Mouse (Mus musculus) ES-Bruce4 (cell line): ENCODE measurements at regions not wholly inside any gene's neighbourhood (a gene's known extent, or its start where the extent isn't known, plus 50 kb on each side); places are given as distances from the start of the nearest gene placed in this dataset.

Source experiments
- H3K27ac ChIP-seq: 2 replicates; pipeline ENCODE4 v1.5.1; 2012; ENCODE audit warnings: low read length, inconsistent platforms; ENCODE audit not compliant: insufficient read depth
- H3K27me3 ChIP-seq: 2 replicates; pipeline ENCODE4 v1.6.1; 2012; ENCODE audit warnings: mild to moderate bottlenecking, low read length, inconsistent platforms; ENCODE audit not compliant: control insufficient read depth, poor library complexity, insufficient read depth, severe bottlenecking
- H3K36me3 ChIP-seq: 2 replicates; pipeline ENCODE4 v1.6.1; 2012; ENCODE audit warnings: inconsistent platforms, mild to moderate bottlenecking, low read length, moderate library complexity; ENCODE audit not compliant: control insufficient read depth, poor library complexity, insufficient read depth, severe bottlenecking
- H3K4me1 ChIP-seq: one replicate; pipeline ENCODE4 v1.8.1; 2011; ENCODE audit warnings: low read length; ENCODE audit not compliant: control insufficient read depth, insufficient read depth
- H3K4me3 ChIP-seq: 2 replicates; pipeline ENCODE4 v1.5.1; 2011; ENCODE audit warnings: low read depth, mild to moderate bottlenecking, low read length
- H3K9ac ChIP-seq: 2 replicates; pipeline ENCODE4 v1.6.1; 2012; ENCODE audit warnings: low read depth, mild to moderate bottlenecking, inconsistent platforms; ENCODE audit not compliant: poor library complexity, severe bottlenecking
- H3K9me3 ChIP-seq: replicated peaks from 2 replicates; pipeline ENCODE4 v1.6.1; 2012; ENCODE audit warnings: mild to moderate bottlenecking, low read length, inconsistent platforms; ENCODE audit not compliant: control insufficient read depth, poor library complexity, insufficient read depth, severe bottlenecking
- CTCF ChIP-seq: IDR thresholded peaks from one replicate; pipeline ENCODE4 v1.8.1; 2011; ENCODE audit warnings: low read depth, low read length
- EP300 ChIP-seq: IDR thresholded peaks from 2 replicates; pipeline ENCODE4 v1.6.1; 2011; ENCODE audit warnings: low read depth, low read length; ENCODE audit not compliant: insufficient read depth
- POLR2A ChIP-seq: IDR thresholded peaks from one replicate; pipeline ENCODE4 v1.8.1; 2011; ENCODE audit warnings: low read length; ENCODE audit not compliant: insufficient read depth

DNA sequence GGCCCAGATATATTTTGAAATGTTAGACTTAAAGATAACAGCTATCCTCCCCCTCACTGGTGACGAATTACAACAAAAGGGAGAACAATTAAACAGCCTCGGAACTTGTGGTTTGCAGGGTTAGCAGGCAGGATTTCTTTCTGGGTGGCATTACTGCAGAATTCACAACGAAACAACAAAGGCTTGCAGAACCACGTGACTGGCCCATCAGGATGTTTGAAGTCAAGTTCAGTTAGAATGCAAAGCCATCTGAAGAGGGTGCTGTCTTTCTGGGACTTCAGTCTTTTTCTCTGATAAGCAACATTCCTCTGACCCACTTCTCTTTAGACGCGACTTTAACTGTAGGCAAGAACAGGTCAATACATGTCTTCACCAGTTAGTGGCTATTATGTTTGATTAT lies 436.9 kb upstream of the Sox9 start:
- H3K36me3 ChIP-seq, result no peaks in the 10 kb centered on the region
- no peaks in the 10 kb centered on the region for H3K9me3 ChIP-seq
- no peak overlapping the region for H3K27ac ChIP-seq
- no peaks in the 10 kb centered on the region for H3K4me1 ChIP-seq
- H3K27me3 ChIP-seq, result no peaks in the 10 kb centered on the region
- H3K9ac ChIP-seq, result no peak overlapping the region
- no peak overlapping the region for H3K4me3 ChIP-seq
- TF ChIP-seq POLR2A, result no peak
- TF ChIP-seq EP300, result no peak

DNA sequence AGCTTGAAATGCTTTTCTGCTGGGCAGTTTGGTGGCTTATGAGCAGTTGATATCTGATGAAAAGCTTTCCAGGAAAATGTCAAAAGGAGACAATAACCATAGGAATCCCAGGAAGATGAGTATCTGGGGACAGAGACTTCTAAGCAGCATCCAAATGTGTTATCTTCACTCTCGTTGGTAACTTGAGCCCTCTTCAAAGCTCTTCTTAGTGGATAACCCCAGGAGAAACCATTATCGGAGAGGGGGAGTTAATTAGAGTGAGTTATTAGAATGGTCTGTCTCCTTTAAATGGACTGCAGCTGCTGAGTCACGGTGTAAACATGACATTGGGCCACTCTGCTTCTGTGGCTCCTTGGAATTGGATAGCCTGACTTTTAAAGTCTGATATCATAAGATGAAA lies 436.4 kb upstream of the Sox9 start:
- H3K9me3 ChIP-seq, result no peaks in the 10 kb centered on the region
- no peaks in the 10 kb centered on the region for H3K4me1 ChIP-seq
- no peaks in the 10 kb centered on the region for H3K27me3 ChIP-seq
- H3K36me3 ChIP-seq, result no peaks in the 10 kb centered on the region
- TF ChIP-seq POLR2A (no peak), CTCF (no peak), EP300 (no peak)
- no peak overlapping the region for H3K27ac ChIP-seq
- no peak overlapping the region for H3K4me3 ChIP-seq
- H3K9ac ChIP-seq, result no peak overlapping the region

DNA sequence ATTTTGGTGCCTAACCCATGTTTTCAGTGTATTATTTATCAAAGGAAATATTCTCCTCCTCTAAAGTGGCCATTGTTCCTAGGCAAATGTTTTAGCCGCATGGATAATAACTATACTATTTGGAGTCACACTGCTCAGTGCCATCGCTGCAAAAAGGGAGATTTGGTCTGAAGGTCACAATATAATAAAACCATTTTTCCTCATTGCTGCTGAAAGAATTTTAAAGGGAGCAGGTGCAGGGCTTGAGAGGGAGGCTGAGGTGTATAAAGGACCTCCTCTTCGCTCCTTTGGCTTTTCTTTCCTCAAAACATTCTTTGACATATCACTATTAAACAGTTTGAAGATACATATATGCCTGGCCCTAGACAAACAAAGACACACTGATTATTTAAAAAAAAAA lies 435.9 kb upstream of the Sox9 start:
- no peaks in the 10 kb centered on the region for H3K27me3 ChIP-seq
- TF ChIP-seq POLR2A (no peak), CTCF (no peak), EP300 (no peak)
- H3K9me3 ChIP-seq, result no peaks in the 10 kb centered on the region
- H3K27ac ChIP-seq, result no peak overlapping the region
- H3K4me3 ChIP-seq, result no peak overlapping the region
- H3K9ac ChIP-seq, result no peak overlapping the region
- no peaks in the 10 kb centered on the region for H3K36me3 ChIP-seq
- no peaks in the 10 kb centered on the region for H3K4me1 ChIP-seq

DNA sequence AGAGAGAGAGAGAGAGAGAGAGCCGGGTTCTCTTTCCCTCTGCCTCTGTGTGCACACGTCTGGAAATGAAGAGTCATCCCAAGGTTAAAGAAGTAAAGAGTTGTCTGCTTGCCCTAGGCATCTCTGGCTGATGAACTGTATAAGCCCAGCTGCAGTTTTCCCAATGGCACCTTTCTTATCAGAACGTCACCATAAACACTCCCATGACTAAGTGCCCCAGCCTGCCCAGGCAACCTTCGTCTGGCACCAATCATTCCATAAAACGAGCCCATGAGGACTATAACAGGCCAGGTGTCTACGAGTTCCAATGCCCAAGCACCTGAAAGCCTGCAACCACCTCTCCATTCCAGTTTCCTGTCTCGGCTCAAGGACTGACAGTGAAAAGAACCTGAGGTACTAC lies 435.5 kb upstream of the Sox9 start:
- Histone ChIP-seq H3K27ac (no peak overlapping the region), H3K27me3 (no peaks in the 10 kb centered on the region), H3K4me1 (no peaks in the 10 kb centered on the region), H3K4me3 (no peak overlapping the region), H3K36me3 (no peaks in the 10 kb centered on the region), H3K9ac (no peak overlapping the region), H3K9me3 (no peaks in the 10 kb centered on the region)
- TF ChIP-seq POLR2A (no peak), CTCF (no peak), EP300 (no peak)

DNA sequence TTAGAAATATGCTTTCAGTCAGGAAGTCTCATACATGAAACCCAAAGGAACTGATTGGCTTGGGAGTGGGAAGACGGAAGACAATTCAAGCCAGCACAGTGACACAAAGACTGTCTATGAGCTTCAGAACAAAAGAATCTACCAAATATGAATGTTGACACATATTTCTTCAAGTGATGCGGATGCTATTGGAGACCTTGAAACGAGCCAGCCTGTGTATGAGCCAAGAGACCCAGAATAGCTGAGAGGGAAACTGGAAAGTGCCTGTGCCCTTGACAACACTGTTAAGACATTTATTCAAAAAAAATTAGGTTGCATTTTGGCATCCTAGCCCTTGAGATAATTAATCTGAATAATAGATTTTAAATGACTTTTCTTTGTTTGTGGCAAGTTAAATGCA lies 426.7 kb upstream of the Sox9 start:
- H3K9ac ChIP-seq, result no peak overlapping the region
- H3K27ac ChIP-seq, result no peak overlapping the region
- no peak overlapping the region for H3K4me3 ChIP-seq
- no peaks in the 10 kb centered on the region for H3K27me3 ChIP-seq
- H3K4me1 ChIP-seq, result no peaks in the 10 kb centered on the region
- no peaks in the 10 kb centered on the region for H3K36me3 ChIP-seq
- no peaks in the 10 kb centered on the region for H3K9me3 ChIP-seq
- TF ChIP-seq EP300 (no peak), POLR2A (no peak), CTCF (no peak)

DNA sequence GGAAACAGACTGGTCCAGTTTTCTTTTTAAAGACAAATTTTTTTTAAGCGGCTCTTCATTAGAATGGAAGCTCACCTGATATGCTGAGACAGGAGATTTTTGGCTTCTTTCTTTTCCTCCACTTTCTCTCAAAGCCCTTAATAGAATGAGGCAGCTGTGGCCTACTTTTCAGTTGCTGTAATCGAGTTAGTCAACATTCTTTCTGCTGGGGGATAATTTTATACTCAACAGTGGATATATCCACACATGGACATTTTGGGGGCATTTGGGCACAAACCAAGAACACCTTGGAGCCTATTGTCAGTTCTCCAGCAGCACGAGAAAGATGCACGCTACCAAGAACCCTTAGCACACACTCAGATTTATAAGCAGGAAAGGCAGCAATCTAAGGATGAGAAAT lies 415.3 kb upstream of the Sox9 start:
- no peaks in the 10 kb centered on the region for H3K9me3 ChIP-seq
- no peak overlapping the region for H3K27ac ChIP-seq
- no peak for TF ChIP-seq CTCF
- TF ChIP-seq EP300, result no peak
- no peak for TF ChIP-seq POLR2A
- H3K27me3 ChIP-seq, result no peaks in the 10 kb centered on the region
- no peaks in the 10 kb centered on the region for H3K4me1 ChIP-seq
- no peak overlapping the region for H3K9ac ChIP-seq
- no peaks in the 10 kb centered on the region for H3K36me3 ChIP-seq
- no peak overlapping the region for H3K4me3 ChIP-seq
